Mouse (Mus musculus): ENCODE measurements around the gene Evi2b. TPM values are rescaled to one million over a fixed set of nuclear protein-coding genes. Genes with fewer than 3 reads are reported as not detected.

Gene Evi2b
- polyA plus RNA-seq, 1 experiment from 2014 or later, result 1.1 TPM

Other genes with a start within 250 kb of the Evi2b start
- gene Gm9964, start 226.9 kb downstream of the Evi2b start, polyA plus RNA-seq (2015; fragmentation: Nextera tagmentation; extraction: Ambion mirVana), result not detected in 2 replicates
- gene Nf1, start 184.1 kb downstream of the Evi2b start, polyA plus RNA-seq (2015; fragmentation: Nextera tagmentation; extraction: Ambion mirVana), result 3.0 and 3.7 TPM in 2 replicates
- 0.37 and 0.53 TPM in 2 replicates for gene Omg, start 19.7 kb downstream of the Evi2b start, polyA plus RNA-seq (2015; fragmentation: Nextera tagmentation; extraction: Ambion mirVana)
- 0.50 TPM in 2 replicates for gene Evi2, start 6.8 kb upstream of the Evi2b start, polyA plus RNA-seq (2015; fragmentation: Nextera tagmentation; extraction: Ambion mirVana)
- gene Evi2a, start 6.8 kb upstream of the Evi2b start, polyA plus RNA-seq (2015; fragmentation: Nextera tagmentation; extraction: Ambion mirVana), result 2.9 and 3.4 TPM in 2 replicates
- 1.3 and 2.0 TPM in 2 replicates for gene Rab11fip4, start 67.5 kb upstream of the Evi2b start, polyA plus RNA-seq (2015; fragmentation: Nextera tagmentation; extraction: Ambion mirVana)